Mouse (Mus musculus) splenic B cell, adult 2 months (primary cell): ENCODE data around the gene Olfr476.
"Not testable (repeated sequence)": the region's sequence is repeated elsewhere in the genome, so short reads cannot be mapped to it uniquely, and the experiment has no call there.

ENCODE experiments used
- DNase-seq: peaks from one replicate; pipeline ENCODE4 v3.0.0-alpha.2; 2011; ENCODE audit warnings: low read depth, low spot score
- H3K27me3 ChIP-seq: 2 replicates; pipeline ENCODE4 v1.6.1; 2012; ENCODE audit warnings: mild to moderate bottlenecking, low read length, moderate library complexity, mixed read lengths; ENCODE audit not compliant: control insufficient read depth, poor library complexity, insufficient read depth, severe bottlenecking
- H3K36me3 ChIP-seq: 2 replicates; pipeline ENCODE4 v1.6.1; 2012; ENCODE audit warnings: mild to moderate bottlenecking, low read length, moderate library complexity, mixed read lengths; ENCODE audit not compliant: control insufficient read depth, poor library complexity, insufficient read depth, severe bottlenecking

Olfr476 gene

DNA sequence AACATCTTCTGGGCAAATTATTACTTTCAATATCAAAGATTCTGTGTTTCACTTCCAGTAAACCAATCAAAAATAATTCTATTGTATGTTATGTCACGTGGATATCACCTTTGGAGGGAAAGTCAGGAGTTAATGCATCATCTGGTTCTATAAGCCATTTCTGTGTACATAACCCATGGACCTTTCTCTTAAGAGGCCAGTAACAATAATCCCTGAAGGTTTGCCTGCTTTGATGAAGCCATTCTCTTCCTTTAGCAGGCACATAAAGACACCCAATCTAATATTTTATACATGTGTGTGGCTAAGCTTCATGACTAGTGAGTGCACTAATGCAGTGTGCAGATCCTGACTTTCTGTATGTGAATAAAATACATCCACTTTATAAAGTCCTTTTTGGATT, at the start of gene Olfr476:
Olfr476 (plus strand) TSS at position 301 of the 400 bp plus-strand sequence.
- DNase-seq, result no peak
- H3K27me3 ChIP-seq, result no peaks in the 10 kb centered on the region
- H3K36me3 ChIP-seq, result no peaks in the 10 kb centered on the region

GRCm38 (mm10) chr7:107930146-107930545, 34.5 kb upstream of the Olfr476 start, which contains the start of gene Olfr473:
Gene Olfr473 (plus strand): TSS chr7:107930446.
- no peaks in the 10 kb centered on the region for H3K36me3 ChIP-seq
- H3K27me3 ChIP-seq, result no peaks in the 10 kb centered on the region
- DNase-seq, result no peak

GRCm38 (mm10) chr7:107952539-107952938, 12.1 kb upstream of the Olfr476 start:
- not testable (repeated sequence) for DNase-seq, H3K27me3 ChIP-seq, H3K36me3 ChIP-seq

DNA sequence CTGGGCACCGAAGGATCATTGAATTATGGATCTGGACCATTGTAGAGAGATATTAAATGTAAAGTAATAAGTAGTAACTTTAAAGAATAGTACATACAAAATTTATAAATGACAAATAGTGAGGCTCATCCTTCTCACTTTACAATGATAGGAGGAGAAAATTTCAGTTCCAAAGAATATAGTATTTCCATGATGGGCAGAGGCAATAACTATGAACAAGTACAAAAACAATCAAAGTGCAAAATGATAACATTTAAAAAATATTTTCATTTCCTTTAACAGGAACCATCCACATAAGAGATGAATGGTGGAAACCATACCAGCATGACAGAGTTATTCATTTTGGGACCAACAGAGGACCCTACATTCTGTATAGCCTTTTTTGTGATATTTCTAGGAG, 10.3 kb upstream of the Olfr476 start, which contains the start of gene Olfr474:
Olfr474 (plus strand) TSS at position 301 of the 400 bp plus-strand sequence.
- Histone ChIP-seq H3K27me3 (no peaks in the 10 kb centered on the region), H3K36me3 (no peaks in the 10 kb centered on the region)
- no peak for DNase-seq

DNA sequence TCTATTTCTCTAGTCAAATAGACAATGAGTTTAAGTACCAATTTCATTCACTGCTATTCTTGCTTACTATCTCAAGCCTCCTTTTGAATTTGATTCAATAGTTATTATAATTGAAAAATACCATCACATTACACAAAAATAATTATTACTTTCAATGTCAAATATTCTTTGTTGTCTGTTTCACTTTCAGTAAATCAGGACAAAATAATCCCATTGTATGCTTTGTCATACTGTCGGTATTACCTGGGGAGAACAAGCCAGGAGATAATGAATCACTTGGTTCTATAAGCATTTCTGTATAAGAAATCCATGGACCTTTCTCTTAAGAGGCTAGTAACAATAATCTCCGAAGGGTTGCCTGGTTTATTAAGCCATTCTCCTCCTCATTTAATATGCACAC, 21.8 kb downstream of the Olfr476 start, which contains the start of gene Olfr477:
Olfr477 (plus strand) TSS at position 301 of the 400 bp plus-strand sequence.
- Histone ChIP-seq H3K27me3 (no peaks in the 10 kb centered on the region), H3K36me3 (no peaks in the 10 kb centered on the region)
- no peak for DNase-seq

DNA sequence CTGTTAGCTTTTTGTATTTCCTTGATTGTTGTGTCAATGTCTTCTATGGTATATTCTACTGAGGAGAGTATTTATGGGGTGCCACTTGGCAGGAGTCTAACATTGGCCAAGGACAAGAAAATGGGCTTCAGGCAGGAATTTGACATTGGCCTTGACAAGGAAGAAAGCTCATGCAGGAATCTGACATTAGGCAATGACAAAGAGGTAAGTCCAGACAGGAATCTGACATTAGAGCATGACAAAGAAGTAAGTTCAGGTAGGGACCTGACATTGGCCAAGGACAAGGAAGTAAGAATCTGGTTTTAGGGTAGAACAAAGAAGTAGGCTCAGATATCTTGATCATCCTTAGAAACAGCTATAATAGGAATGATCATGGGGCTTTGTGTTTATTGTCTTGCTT, 49.7 kb downstream of the Olfr476 start:
- DNase-seq, H3K36me3 ChIP-seq, H3K27me3 ChIP-seq: not testable (repeated sequence)
